Mouse (Mus musculus) G1E (cell line): Measurements from ENCODE around the gene Bri3. TPM values are rescaled to one million over a fixed set of nuclear protein-coding genes. Genes with fewer than 3 reads are reported as not detected.

Source experiments
- ATAC-seq: 2 replicates; pipeline ENCODE4 v1.8.0; 2016; ENCODE audit warnings: mild to moderate bottlenecking; ENCODE audit not compliant: insufficient number of reproducible peaks, poor library complexity, low FRiP score, severe bottlenecking; ENCODE audit errors: extremely low read depth
- DNase-seq: peaks from one replicate; pipeline ENCODE4 v3.0.0; 2012; ENCODE audit warnings: low spot score
- H3K27me3 ChIP-seq: 2 replicates; pipeline ENCODE4 v1.6.1; 2012; ENCODE audit warnings: mild to moderate bottlenecking, low read length, inconsistent platforms; ENCODE audit not compliant: insufficient read depth
- H3K36me3 ChIP-seq: replicated peaks from 2 replicates; pipeline ENCODE3; 2012; ENCODE audit warnings: mild to moderate bottlenecking, inconsistent platforms
- H3K4me1 ChIP-seq: 2 replicates; pipeline ENCODE4 v1.6.1; 2012; ENCODE audit warnings: low read depth, low read length, inconsistent platforms, mixed read lengths; ENCODE audit not compliant: insufficient read depth
- H3K4me3 ChIP-seq: 2 replicates; pipeline ENCODE4 v1.5.1; 2012; ENCODE audit warnings: low read depth, mild to moderate bottlenecking, inconsistent platforms, low read length, moderate library complexity, mixed read lengths
- H3K9me3 ChIP-seq: replicated peaks from 2 replicates; pipeline ENCODE4 v1.6.1; 2012; ENCODE audit warnings: inconsistent platforms
- CTCF ChIP-seq: IDR thresholded peaks from 2 replicates; pipeline ENCODE4 v1.5.1; 2012; ENCODE audit warnings: low read depth, low read length, inconsistent platforms, mixed read lengths
- GATA1 ChIP-seq: IDR thresholded peaks from 2 replicates; pipeline ENCODE4 v1.6.1; 2012; ENCODE audit warnings: borderline replicate concordance, low read length, inconsistent platforms, mixed read lengths
- GATA2 ChIP-seq: IDR thresholded peaks from 2 replicates; pipeline ENCODE4 v1.6.1; 2012; ENCODE audit warnings: low read depth, low read length, inconsistent platforms, borderline replicate concordance
- POLR2AphosphoS5 ChIP-seq: IDR thresholded peaks from 2 replicates; pipeline ENCODE4 v1.6.1; 2012; ENCODE audit warnings: low read depth, low read length, inconsistent platforms; ENCODE audit not compliant: insufficient replicate concordance
- TAL1 ChIP-seq: conservative IDR thresholded peaks from 2 replicates; pipeline ENCODE4 v1.6.1; 2012; ENCODE audit warnings: low read depth, low read length, inconsistent platforms, mixed read lengths
- polyA plus RNA-seq: library from polyadenylated mRNA; stranded (reverse); fragments of >175 nt; gene quantifications from 2 replicates; pipeline ENCODE4 v1.2.3, GENCODE M21; 2012
- total RNA-seq, 2 experiments: library from RNA; stranded (forward) in 1 of 2; stranded (reverse) in 1 of 2; fragments of 200-1000 nt in 1 of 2; fragments of >200 nt in 1 of 2; fragmentation: Nextera tagmentation in 1 of 2; gene quantifications; 2 replicates each; pipeline ENCODE4 v1.2.3; 2014 to 2017

Gene Bri3
- total and polyA plus RNA-seq, 3 experiments, result 33.0 to 63.4 (median 58.1) TPM

GRCm38 (mm10) chr5:144372885-144373284 is 128.6 kb downstream of the Bri3 start:
- no peak overlapping the region for H3K4me3 ChIP-seq
- TF ChIP-seq POLR2AphosphoS5, result no peak
- no peaks in the 10 kb centered on the region for H3K27me3 ChIP-seq
- no peak for ATAC-seq
- DNase-seq, result no peak
- no peaks in the 10 kb centered on the region for H3K4me1 ChIP-seq
- H3K9me3 ChIP-seq, result peaks cover 40% of the 10 kb centered on the region
- no peaks in the 10 kb centered on the region for H3K36me3 ChIP-seq

- ATAC-seq (no peak), DNase-seq (no peak)
- Histone ChIP-seq H3K4me3 (no peak overlapping the region), H3K4me1 (no peaks in the 10 kb centered on the region), H3K36me3 (no peaks in the 10 kb centered on the region), H3K27me3 (no peaks in the 10 kb centered on the region), H3K9me3 (peaks cover 68% of the 10 kb centered on the region)
- TF ChIP-seq GATA2 (no peak), GATA1 (no peak), CTCF (no peak), POLR2AphosphoS5 (no peak), TAL1 (no peak)
Measured at GRCm38 (mm10) chr5:144379431-144379830, 135.2 kb downstream of the Bri3 start.

GRCm38 (mm10) chr5:144380689-144381088 is 136.5 kb downstream of the Bri3 start:
- H3K4me3 ChIP-seq, result no peak overlapping the region
- no peaks in the 10 kb centered on the region for H3K36me3 ChIP-seq
- H3K9me3 ChIP-seq, result peaks cover 63% of the 10 kb centered on the region
- H3K4me1 ChIP-seq, result no peaks in the 10 kb centered on the region
- TF ChIP-seq GATA1, result no peak
- no peak for TF ChIP-seq TAL1
- no peak for TF ChIP-seq CTCF
- no peak for TF ChIP-seq GATA2
- no peak for TF ChIP-seq POLR2AphosphoS5
- no peaks in the 10 kb centered on the region for H3K27me3 ChIP-seq
- DNase-seq, result no peak
- no peak for ATAC-seq

- Histone ChIP-seq H3K9me3 (peaks cover 63% of the 10 kb centered on the region), H3K4me1 (no peaks in the 10 kb centered on the region), H3K4me3 (no peak overlapping the region), H3K27me3 (no peaks in the 10 kb centered on the region), H3K36me3 (no peaks in the 10 kb centered on the region)
- DNase-seq (no peak), ATAC-seq (no peak)
- no peak for TF ChIP-seq POLR2AphosphoS5
- no peak for TF ChIP-seq CTCF
- no peak for TF ChIP-seq GATA2
- TF ChIP-seq GATA1, result no peak
- no peak for TF ChIP-seq TAL1
Measured at GRCm38 (mm10) chr5:144381782-144382181, 137.5 kb downstream of the Bri3 start.

- Histone ChIP-seq H3K4me3 (no peak overlapping the region), H3K4me1 (no peaks in the 10 kb centered on the region), H3K9me3 (peaks cover 61% of the 10 kb centered on the region), H3K27me3 (no peaks in the 10 kb centered on the region), H3K36me3 (no peaks in the 10 kb centered on the region)
- ATAC-seq (no peak), DNase-seq (no peak)
- peak; percentile 38; the same call in 1 of the 2 replicates for TF ChIP-seq CTCF
- TF ChIP-seq GATA1, result no peak
- no peak for TF ChIP-seq GATA2
- no peak for TF ChIP-seq POLR2AphosphoS5
- TF ChIP-seq TAL1, result no peak
Measured at GRCm38 (mm10) chr5:144383936-144384335, 139.7 kb downstream of the Bri3 start.

GRCm38 (mm10) chr5:144387851-144388250 is 143.6 kb downstream of the Bri3 start:
- DNase-seq (no peak), ATAC-seq (no peak)
- H3K4me3 ChIP-seq, result no peak overlapping the region
- H3K9me3 ChIP-seq, result peaks cover 51% of the 10 kb centered on the region
- H3K4me1 ChIP-seq, result no peaks in the 10 kb centered on the region
- no peaks in the 10 kb centered on the region for H3K27me3 ChIP-seq
- no peaks in the 10 kb centered on the region for H3K36me3 ChIP-seq
- TF ChIP-seq TAL1, result no peak
- no peak for TF ChIP-seq POLR2AphosphoS5
- 0 out of 2 replicates have a peak, but pooled peaks have one; percentile 10 for TF ChIP-seq CTCF
- TF ChIP-seq GATA2, result no peak
- no peak for TF ChIP-seq GATA1

GRCm38 (mm10) chr5:144394142-144394541 is 149.9 kb downstream of the Bri3 start:
- H3K4me1 ChIP-seq, result no peaks in the 10 kb centered on the region
- DNase-seq, result no peak
- H3K27me3 ChIP-seq, result no peaks in the 10 kb centered on the region
- ATAC-seq, result no peak
- no peak overlapping the region for H3K4me3 ChIP-seq
- peaks cover 59% of the 10 kb centered on the region for H3K9me3 ChIP-seq
- TF ChIP-seq POLR2AphosphoS5, result no peak
- TF ChIP-seq GATA2, result no peak
- TF ChIP-seq TAL1, result no peak
- no peak for TF ChIP-seq CTCF
- TF ChIP-seq GATA1, result no peak
- H3K36me3 ChIP-seq, result no peaks in the 10 kb centered on the region
